Mouse (Mus musculus) kidney, adult 8-10 months (tissue): ENCODE data around the gene Rnft1.

Experiments
- DNase-seq, 2 experiments: peaks; one replicate each; pipeline ENCODE4 v3.0.0; 2022

Gene Rnft1

GRCm38 (mm10) chr11:86484101-86484868, at the start of gene Rnft1:
Gene Rnft1 (plus strand): TSS chr11:86484657.
- peak; percentile 99 for DNase-seq

- no peak for DNase-seq
These were observed 47.6 kb upstream of the Rnft1 start for GRCm38 (mm10) chr11:86436843-86437242.

DNA sequence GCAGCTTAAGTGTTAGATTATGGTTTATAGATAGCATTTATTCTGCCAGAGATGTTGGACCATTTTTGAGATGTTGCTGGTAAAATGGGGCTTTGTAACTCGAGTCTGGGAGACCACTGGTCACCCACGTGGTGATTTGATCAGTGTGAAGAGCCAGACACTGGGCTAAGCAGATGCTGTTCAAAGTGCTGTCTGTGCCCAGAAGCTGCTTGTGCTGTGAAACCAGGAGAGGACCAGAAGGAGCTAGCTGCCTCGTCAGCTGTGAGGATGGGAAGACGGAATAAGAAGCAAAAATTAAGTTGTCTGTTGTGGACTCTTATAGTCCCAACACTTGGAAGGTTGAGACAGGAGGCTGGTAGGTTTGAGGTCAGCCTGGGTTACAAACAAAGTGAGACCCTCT, 46.2 kb upstream of the Rnft1 start:
- DNase-seq, result no peak

- DNase-seq, result no peak
These were observed 43.7 kb upstream of the Rnft1 start for GRCm38 (mm10) chr11:86440791-86441190.

DNA sequence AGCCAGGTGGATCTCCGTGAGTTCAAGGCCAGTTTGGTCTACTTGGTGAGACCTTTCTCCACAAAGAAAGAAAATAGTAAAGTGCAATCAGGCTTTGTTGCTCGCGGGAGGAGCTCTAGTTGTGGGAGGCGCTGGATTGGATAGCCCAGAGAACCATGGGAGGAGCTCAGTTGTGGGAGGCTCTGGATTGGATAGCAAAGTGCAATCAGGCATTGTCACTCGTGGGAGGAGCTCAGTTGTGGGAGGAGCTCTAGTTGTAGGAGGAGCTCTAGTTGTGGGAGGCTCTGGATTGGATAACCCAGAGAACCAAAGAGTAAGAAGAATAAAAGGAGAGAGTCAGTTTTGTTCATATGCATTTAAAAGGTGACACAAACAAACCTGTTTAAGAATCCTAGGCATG, 30.5 kb upstream of the Rnft1 start:
- no peak for DNase-seq

GRCm38 (mm10) chr11:86457545-86457944, 26.9 kb upstream of the Rnft1 start:
- no peak for DNase-seq

DNA sequence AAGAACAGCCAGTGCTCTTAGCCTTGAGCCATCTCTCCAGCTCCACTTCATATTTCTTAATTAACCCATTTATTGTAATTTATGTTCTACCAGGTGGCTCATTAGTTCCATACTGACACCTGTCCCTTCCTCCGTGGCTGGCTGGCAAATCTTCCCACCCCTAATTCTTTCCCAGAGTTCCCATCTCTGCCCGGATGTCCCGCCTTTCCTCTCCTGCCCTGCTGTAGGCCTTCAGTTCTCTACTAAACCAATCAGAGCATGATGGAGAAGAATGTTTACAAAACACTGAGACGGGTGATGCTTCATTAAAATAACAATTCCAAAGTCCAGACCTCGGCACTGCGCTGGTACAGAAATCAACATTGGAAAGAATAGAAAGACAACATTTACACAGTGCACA, 25.6 kb upstream of the Rnft1 start:
- DNase-seq, result no peak

DNA sequence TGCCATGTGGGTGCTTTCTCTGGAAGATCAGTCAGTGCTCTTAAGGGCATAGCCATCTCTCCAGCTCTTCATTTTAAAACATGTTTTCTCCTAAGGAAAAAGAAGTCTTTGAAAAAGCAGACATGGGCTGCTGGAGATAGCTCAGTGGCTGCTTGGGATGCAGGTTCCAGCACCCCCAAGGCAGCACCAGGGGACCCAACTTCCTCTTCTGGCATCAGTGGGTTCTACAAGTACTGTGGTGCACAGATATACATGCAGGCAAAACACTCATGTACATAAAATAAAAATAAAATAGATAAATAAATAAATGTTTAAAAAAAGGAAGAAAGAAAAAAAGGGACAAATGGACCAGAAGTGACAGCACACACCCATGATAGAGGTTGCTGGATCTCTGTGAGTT, 21.9 kb upstream of the Rnft1 start:
- DNase-seq, result no peak

- peak; percentile 24 to 52 for DNase-seq
These were observed 20.2 kb upstream of the Rnft1 start for GRCm38 (mm10) chr11:86464275-86464674.

DNA sequence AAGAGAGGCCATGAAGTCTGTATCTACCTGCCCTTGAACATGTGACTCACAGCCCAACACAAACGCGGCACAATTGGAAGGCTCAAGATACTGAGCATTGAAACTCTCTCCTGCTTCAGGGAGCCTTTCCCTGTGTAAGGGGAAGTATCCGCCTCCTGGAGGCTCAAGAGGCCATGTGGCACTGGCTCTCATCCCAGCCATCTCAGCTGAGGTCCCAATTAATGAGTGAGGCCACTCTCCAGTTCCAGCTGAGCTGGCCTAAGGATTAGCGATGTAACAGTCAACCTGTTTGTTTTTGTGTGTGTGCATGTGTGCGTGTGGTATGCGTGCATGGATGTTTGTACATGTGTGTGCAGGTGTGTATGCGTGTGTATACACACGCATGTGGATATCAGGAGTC, 16.1 kb upstream of the Rnft1 start:
- no peak for DNase-seq

DNA sequence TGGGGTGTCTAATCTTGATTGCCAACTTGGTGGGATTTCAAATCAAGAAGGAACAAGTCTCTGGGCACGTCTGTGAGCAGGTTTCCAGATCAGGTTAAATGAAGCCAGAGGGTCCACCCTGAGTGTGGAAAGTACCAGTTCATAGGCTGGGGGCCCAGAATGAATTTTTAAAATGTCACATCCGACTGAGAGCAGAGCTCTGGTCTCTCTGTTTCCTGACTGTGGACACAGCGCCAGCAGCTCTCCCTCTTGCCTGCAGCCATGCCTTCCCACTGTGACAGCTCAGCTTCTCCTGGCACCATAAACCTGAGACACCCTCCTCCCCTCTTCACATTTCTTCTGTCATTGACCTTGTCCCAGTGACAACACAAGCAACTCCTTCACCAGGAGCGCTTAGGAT, 15.5 kb upstream of the Rnft1 start:
- DNase-seq, result no peak

- no peak for DNase-seq
These were observed 12.7 kb upstream of the Rnft1 start for GRCm38 (mm10) chr11:86471785-86472184.

- DNase-seq, result no peak
These were observed 11.7 kb upstream of the Rnft1 start for GRCm38 (mm10) chr11:86472771-86473171.

- DNase-seq, result no peak
These were observed 10.9 kb upstream of the Rnft1 start for GRCm38 (mm10) chr11:86473576-86473975.

- DNase-seq, result peak; percentile 20 to 33
These were observed 553 bp downstream of the Rnft1 start for GRCm38 (mm10) chr11:86484910-86485510.

DNA sequence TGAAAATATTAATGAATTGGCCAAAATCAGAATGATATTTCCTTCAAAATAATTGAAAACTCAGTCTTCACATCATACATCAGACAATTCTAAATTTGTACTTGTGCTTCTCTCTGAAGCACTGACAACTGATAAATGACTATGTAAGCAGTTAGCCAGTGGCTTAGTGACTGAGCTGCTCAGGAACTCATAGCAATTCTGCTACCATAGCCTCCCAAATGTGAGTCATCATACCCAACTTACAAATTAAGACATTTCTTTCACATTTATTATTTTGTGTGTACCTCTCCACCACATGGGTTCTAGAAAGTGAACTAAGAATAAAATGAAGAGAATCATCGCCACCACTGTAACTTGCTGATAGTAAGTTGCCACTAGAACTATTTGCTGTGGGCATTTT, 6.3 kb downstream of the Rnft1 start:
- no peak for DNase-seq

GRCm38 (mm10) chr11:86497356-86497755, 12.9 kb downstream of the Rnft1 start:
- DNase-seq, result no peak

GRCm38 (mm10) chr11:86497908-86498307, 13.5 kb downstream of the Rnft1 start:
- no peak for DNase-seq

- DNase-seq, result no peak
These were observed 16.3 kb downstream of the Rnft1 start for GRCm38 (mm10) chr11:86500795-86501194.

DNA sequence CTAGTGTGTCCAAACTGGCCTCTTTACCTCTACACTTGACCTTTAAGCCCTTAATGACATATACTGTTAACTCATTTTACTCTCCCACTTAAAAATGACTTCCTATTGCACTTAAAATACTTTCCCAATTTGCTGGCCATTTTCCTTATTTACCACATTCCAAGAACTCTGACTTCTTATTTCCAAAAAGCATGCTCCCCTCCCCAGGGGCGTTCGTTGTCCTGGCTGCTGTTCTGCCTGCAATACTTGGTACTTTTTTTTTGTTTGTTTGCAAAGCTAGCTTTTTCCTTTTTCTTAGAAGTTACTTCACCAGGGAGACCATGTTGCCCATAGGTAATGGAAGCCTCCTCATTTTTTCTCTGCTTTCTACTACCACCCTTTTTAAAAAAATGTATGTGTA, 18.7 kb downstream of the Rnft1 start:
- no peak for DNase-seq

DNA sequence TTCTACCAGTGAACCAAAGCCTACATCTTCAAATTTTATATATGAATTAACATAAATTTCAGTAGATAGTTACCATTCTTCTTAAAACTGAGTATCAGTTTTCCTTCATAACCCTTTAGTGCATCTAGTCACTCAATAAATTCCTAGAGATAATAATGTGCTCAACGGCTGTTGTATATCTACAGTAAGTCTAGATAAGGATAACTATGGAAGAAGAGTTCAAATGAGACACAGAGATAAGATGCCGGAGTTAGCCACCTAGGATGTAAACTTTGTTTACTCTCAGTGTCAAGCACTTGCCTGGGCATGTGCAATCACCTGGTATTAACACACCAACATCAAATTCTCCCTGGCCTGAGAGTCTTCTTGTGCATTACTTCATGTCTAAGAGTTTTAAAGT, 22.9 kb downstream of the Rnft1 start:
- no peak for DNase-seq

- DNase-seq, result no peak
These were observed 23.5 kb downstream of the Rnft1 start for GRCm38 (mm10) chr11:86507991-86508390.

- DNase-seq, result no peak
These were observed 32.2 kb downstream of the Rnft1 start for GRCm38 (mm10) chr11:86516620-86517019.

GRCm38 (mm10) chr11:86517229-86517628, 32.8 kb downstream of the Rnft1 start:
- no peak for DNase-seq

GRCm38 (mm10) chr11:86519751-86520150, 35.3 kb downstream of the Rnft1 start:
- no peak for DNase-seq
